Mouse (Mus musculus) stomach, embryonic 14.5 days (tissue): ENCODE data around the gene Elobl. TPM values are rescaled to one million over a fixed set of nuclear protein-coding genes. Genes with fewer than 3 reads are reported as not detected.

Source experiments
- ATAC-seq: fragments of 200-750 bp; cut with Nextera tagmentation; 2 replicates; pipeline ENCODE4 v1.8.0; 2017; ENCODE audit warnings: low read depth, moderate TSS enrichment; ENCODE audit not compliant: insufficient number of reproducible peaks, insufficient read depth, low FRiP score
- H3K27ac ChIP-seq: fragments of 300-500 bp; sonication (generic); 2 replicates; pipeline ENCODE4 v1.5.1; 2014; ENCODE audit warnings: mild to moderate bottlenecking, low read length, moderate library complexity, mixed read lengths
- H3K27me3 ChIP-seq: fragments of 300-500 bp; sonication (generic); 2 replicates; pipeline ENCODE4 v1.6.1; 2014; ENCODE audit warnings: low read length, control low read depth, mixed read lengths; ENCODE audit not compliant: control insufficient read depth, insufficient read depth
- H3K36me3 ChIP-seq: fragments of 300-500 bp; sonication (generic); 2 replicates; pipeline ENCODE4 v1.6.1; 2014; ENCODE audit warnings: mild to moderate bottlenecking, control low read depth, low read length, moderate library complexity, mixed read lengths; ENCODE audit not compliant: control insufficient read depth, insufficient read depth
- H3K4me1 ChIP-seq: fragments of 300-500 bp; sonication (generic); 2 replicates; pipeline ENCODE4 v1.6.1; 2014; ENCODE audit warnings: low read length, control low read depth, mixed read lengths; ENCODE audit not compliant: control insufficient read depth, insufficient read depth
- H3K4me2 ChIP-seq: fragments of 300-500 bp; sonication (generic); replicated peaks from 2 replicates; pipeline ENCODE4 v1.6.1; 2014; ENCODE audit warnings: low read depth, low read length, control low read depth
- H3K4me3 ChIP-seq: fragments of 300-500 bp; sonication (generic); 2 replicates; pipeline ENCODE4 v1.5.1; 2014; ENCODE audit warnings: low read depth, low read length, control low read depth
- H3K9ac ChIP-seq: fragments of 300-500 bp; sonication (generic); replicated peaks from 2 replicates; pipeline ENCODE4 v1.6.1; 2014; ENCODE audit warnings: low read depth, mild to moderate bottlenecking, control low read depth, low read length, moderate library complexity, mixed read lengths
- H3K9me3 ChIP-seq: fragments of 300-500 bp; sonication (generic); 2 replicates; pipeline ENCODE4 v1.6.1; 2016; ENCODE audit warnings: low read depth, low read length, control low read depth; ENCODE audit not compliant: control insufficient read depth
- WGBS: fragments of 180-500 bp; shearing (Covaris S2); extraction: QIAGEN DNeasy Blood & Tissue Kit; methylation state at CpG from one replicate; pipeline ENCODE4 v1.1.7; 2014; 5-methylcytosine and 5-hydroxymethylcytosine counted together
- polyA plus RNA-seq: library from polyadenylated mRNA; unstranded; fragments of >200 nt; fragmentation: Nextera tagmentation; extraction: Ambion mirVana; gene quantifications from 2 replicates; pipeline ENCODE4 v1.2.1, GENCODE M21; 2014

Elobl gene
- polyA plus RNA-seq, 1 experiment from 2014 or later, result not detected

- H3K4me1 ChIP-seq, result no peaks in the 10 kb centered on the region
- H3K4me2 ChIP-seq, result no peak overlapping the region
- H3K4me3 ChIP-seq, result no peak overlapping the region
- WGBS, result 100% methylated on average over 2 of the region's 2 CpGs
- H3K9ac ChIP-seq, result no peak overlapping the region
- ATAC-seq, result no peak
- no peaks in the 10 kb centered on the region for H3K27me3 ChIP-seq
- H3K36me3 ChIP-seq, result peaks cover 9% of the 10 kb centered on the region
- no peaks in the 10 kb centered on the region for H3K9me3 ChIP-seq
- no peak overlapping the region for H3K27ac ChIP-seq
Measured at GRCm38 (mm10) chr11:88938770-88939169, 28.0 kb downstream of the Elobl start.

- no peak overlapping the region for H3K27ac ChIP-seq
- H3K27me3 ChIP-seq, result no peaks in the 10 kb centered on the region
- no peaks in the 10 kb centered on the region for H3K9me3 ChIP-seq
- no peak overlapping the region for H3K4me3 ChIP-seq
- ATAC-seq, result no peak
- H3K4me1 ChIP-seq, result no peaks in the 10 kb centered on the region
- peaks cover 3% of the 10 kb centered on the region for H3K36me3 ChIP-seq
- whole genome bisulfite sequencing, result 87% methylated on average over 2 of the region's 2 CpGs
- no peak overlapping the region for H3K9ac ChIP-seq
- no peak overlapping the region for H3K4me2 ChIP-seq
Measured at GRCm38 (mm10) chr11:88937886-88938285, 28.8 kb downstream of the Elobl start.

GRCm38 (mm10) chr11:88934089-88935000 lies 32.4 kb downstream of the Elobl start:
- no peak overlapping the region for H3K27ac ChIP-seq
- H3K4me1 ChIP-seq, result no peaks in the 10 kb centered on the region
- WGBS, result 93% methylated on average over 19 of the region's 19 CpGs
- no peak for ATAC-seq
- peaks cover 6% of the 10 kb centered on the region for H3K36me3 ChIP-seq
- H3K4me2 ChIP-seq, result no peak overlapping the region
- H3K9me3 ChIP-seq, result no peaks in the 10 kb centered on the region
- H3K4me3 ChIP-seq, result no peak overlapping the region
- no peaks in the 10 kb centered on the region for H3K27me3 ChIP-seq
- H3K9ac ChIP-seq, result no peak overlapping the region

GRCm38 (mm10) chr11:88933030-88933429 lies 33.7 kb downstream of the Elobl start:
- H3K4me3 ChIP-seq, result no peak overlapping the region
- no peak overlapping the region for H3K27ac ChIP-seq
- no peaks in the 10 kb centered on the region for H3K9me3 ChIP-seq
- no peak for ATAC-seq
- H3K4me1 ChIP-seq, result no peaks in the 10 kb centered on the region
- H3K36me3 ChIP-seq, result peaks cover 11% of the 10 kb centered on the region
- WGBS, result 90% methylated on average over 9 of the region's 9 CpGs
- no peaks in the 10 kb centered on the region for H3K27me3 ChIP-seq
- no peak overlapping the region for H3K9ac ChIP-seq
- no peak overlapping the region for H3K4me2 ChIP-seq

- no peaks in the 10 kb centered on the region for H3K27me3 ChIP-seq
- no peak overlapping the region for H3K4me3 ChIP-seq
- no peak for ATAC-seq
- no peak overlapping the region for H3K4me2 ChIP-seq
- H3K27ac ChIP-seq, result no peak overlapping the region
- WGBS, result 81% methylated on average over 14 of the region's 14 CpGs
- H3K9me3 ChIP-seq, result no peaks in the 10 kb centered on the region
- H3K4me1 ChIP-seq, result no peaks in the 10 kb centered on the region
- peaks cover 11% of the 10 kb centered on the region for H3K36me3 ChIP-seq
- H3K9ac ChIP-seq, result no peak overlapping the region
Measured at GRCm38 (mm10) chr11:88931692-88932530, 34.8 kb downstream of the Elobl start.

GRCm38 (mm10) chr11:88926566-88926965 lies 40.2 kb downstream of the Elobl start:
- WGBS, result 74% methylated on average over 5 of the region's 5 CpGs
- no peak overlapping the region for H3K9ac ChIP-seq
- H3K9me3 ChIP-seq, result no peaks in the 10 kb centered on the region
- no peaks in the 10 kb centered on the region for H3K4me1 ChIP-seq
- H3K4me2 ChIP-seq, result no peak overlapping the region
- ATAC-seq, result no peak
- H3K4me3 ChIP-seq, result no peak overlapping the region
- H3K36me3 ChIP-seq, result peaks cover 11% of the 10 kb centered on the region
- H3K27ac ChIP-seq, result no peak overlapping the region
- no peaks in the 10 kb centered on the region for H3K27me3 ChIP-seq

Other genes starting within 250 kb of the Elobl start
- gene Msi2, start 248.4 kb downstream of the Elobl start, polyA plus RNA-seq, result 17.5 and 17.9 TPM in 2 replicates
- 20.6 and 23.9 TPM in 2 replicates for gene Akap1, start 102.3 kb downstream of the Elobl start, polyA plus RNA-seq
- gene Scpep1, start 11.5 kb downstream of the Elobl start, polyA plus RNA-seq, result 73.5 and 78.3 TPM in 2 replicates
- 11.2 TPM in 2 replicates for gene Coil, start 3.3 kb upstream of the Elobl start, polyA plus RNA-seq
- gene Trim25, start 32.4 kb upstream of the Elobl start, polyA plus RNA-seq, result 22.2 and 22.9 TPM in 2 replicates
- 5.0 and 5.2 TPM in 2 replicates for gene Dgke, start 99.9 kb upstream of the Elobl start, polyA plus RNA-seq
- 2.4 and 3.4 TPM in 2 replicates for gene Gm525, start 106.9 kb upstream of the Elobl start, polyA plus RNA-seq